Mouse (Mus musculus) G1E (cell line): ENCODE measurements around the gene Cdiptos.

Experiments
- CTCF ChIP-seq: IDR thresholded peaks from 2 replicates; pipeline ENCODE4 v1.5.1; 2012; ENCODE audit warnings: low read depth, low read length, inconsistent platforms, mixed read lengths
- GATA1 ChIP-seq: IDR thresholded peaks from 2 replicates; pipeline ENCODE4 v1.6.1; 2012; ENCODE audit warnings: borderline replicate concordance, low read length, inconsistent platforms, mixed read lengths
- GATA2 ChIP-seq: IDR thresholded peaks from 2 replicates; pipeline ENCODE4 v1.6.1; 2012; ENCODE audit warnings: low read depth, low read length, inconsistent platforms, borderline replicate concordance

DNA sequence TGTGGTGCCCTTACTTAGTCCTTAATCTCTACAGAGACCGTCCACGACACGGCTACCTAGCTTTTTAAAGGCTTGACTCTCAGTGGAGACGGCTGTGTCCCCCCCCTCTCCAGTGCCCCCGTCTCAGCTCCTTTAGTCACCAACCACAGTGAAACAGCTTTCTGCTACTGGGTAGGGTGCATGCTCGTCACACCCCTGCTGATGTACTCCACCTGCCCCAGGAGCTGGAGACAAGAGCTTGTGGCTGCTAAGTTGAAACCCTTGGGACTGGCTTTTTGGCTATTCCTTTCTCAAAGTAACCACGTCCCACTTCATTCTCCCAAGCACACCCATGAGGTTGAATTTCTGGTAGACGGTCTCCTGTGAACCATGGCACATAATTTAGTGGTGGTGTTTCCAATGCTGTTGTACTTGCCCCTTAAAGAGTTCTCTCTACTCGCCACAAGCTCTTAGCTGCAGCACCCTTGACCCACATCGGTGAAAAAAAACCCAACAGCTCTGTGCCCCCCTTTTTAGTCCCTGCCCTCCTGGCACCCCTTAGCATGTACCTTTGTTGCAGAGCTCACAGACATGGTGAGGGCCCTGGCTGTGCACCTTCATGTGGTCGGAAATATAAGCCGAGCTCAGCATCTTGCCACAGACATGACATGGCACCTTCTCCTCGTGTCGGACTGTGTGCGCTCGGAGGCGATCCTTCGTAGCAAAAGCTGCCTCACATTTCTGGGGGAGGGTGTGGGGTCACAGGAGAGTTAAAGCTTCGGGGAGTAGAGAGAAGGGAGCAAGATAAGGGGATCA lies 48.2 kb upstream of the Cdiptos start:
- TF ChIP-seq GATA1 (no peak), CTCF (no peak), GATA2 (no peak)
